Mouse (Mus musculus) naive thymus-derived CD4-positive, alpha-beta T cell, adult 2 months (primary cell): ENCODE results near the gene Csk.

Source experiments
- DNase-seq: peaks from one replicate; pipeline ENCODE4 v3.0.0-alpha.2; 2011; ENCODE audit warnings: low read depth

Gene Csk

GRCm38 (mm10) chr9:57638651-57639459, 14.6 kb downstream of the Csk start:
- DNase-seq: no peak

- DNase-seq: no peak
These were observed 15.6 kb downstream of the Csk start for GRCm38 (mm10) chr9:57637741-57638322.

- DNase-seq: no peak
These were observed 16.2 kb downstream of the Csk start for GRCm38 (mm10) chr9:57637272-57637671.

GRCm38 (mm10) chr9:57633481-57634024, 19.9 kb downstream of the Csk start:
- peak; percentile 83 for DNase-seq

GRCm38 (mm10) chr9:57629118-57629874, 24.1 kb downstream of the Csk start:
- peak; percentile 92 for DNase-seq

- DNase-seq: no peak
These were observed 24.7 kb downstream of the Csk start for GRCm38 (mm10) chr9:57628717-57629116.

- DNase-seq: no peak
These were observed 25.5 kb downstream of the Csk start for GRCm38 (mm10) chr9:57627892-57628291.

GRCm38 (mm10) chr9:57627191-57627590, 26.2 kb downstream of the Csk start:
- DNase-seq: peak; percentile 12

GRCm38 (mm10) chr9:57625674-57626500, 27.5 kb downstream of the Csk start:
- DNase-seq: peak; percentile 15

GRCm38 (mm10) chr9:57624295-57624694, 29.1 kb downstream of the Csk start:
- DNase-seq: peak; percentile 21

- peak; percentile 53 for DNase-seq
These were observed 32.8 kb downstream of the Csk start, which contains the start of gene Lman1l for GRCm38 (mm10) chr9:57620674-57621073. Gene Lman1l, minus strand, starts transcription at chr9:57620774.

- no peak for DNase-seq
These were observed 34.6 kb downstream of the Csk start for GRCm38 (mm10) chr9:57618854-57619253.

- peak; percentile 11 for DNase-seq
These were observed 35.8 kb downstream of the Csk start for GRCm38 (mm10) chr9:57617556-57618169.

GRCm38 (mm10) chr9:57614786-57615185, 38.6 kb downstream of the Csk start:
- no peak for DNase-seq

- DNase-seq: no peak
These were observed 39.5 kb downstream of the Csk start for GRCm38 (mm10) chr9:57613975-57614374.

- no peak for DNase-seq
These were observed 40.8 kb downstream of the Csk start for GRCm38 (mm10) chr9:57612587-57612986.

- no peak for DNase-seq
These were observed 43.0 kb downstream of the Csk start for GRCm38 (mm10) chr9:57610359-57610826.

- DNase-seq: no peak
These were observed 43.6 kb downstream of the Csk start for GRCm38 (mm10) chr9:57609803-57610202.

GRCm38 (mm10) chr9:57606139-57606851, 47.1 kb downstream of the Csk start, which contains the start of gene Cplx3:
Gene Cplx3, minus strand, starts transcription at chr9:57606281.
- DNase-seq: peak; percentile 43

GRCm38 (mm10) chr9:57605503-57605902, 47.9 kb downstream of the Csk start:
- DNase-seq: no peak
